Mouse (Mus musculus): Measurements from ENCODE around the gene Uckl1. TPM values are rescaled to one million over a fixed set of nuclear protein-coding genes. Genes with fewer than 3 reads are reported as not detected.

Gene Uckl1
- polyA plus RNA-seq, 1 experiment from 2014 or later: 33.5 TPM

DNA sequence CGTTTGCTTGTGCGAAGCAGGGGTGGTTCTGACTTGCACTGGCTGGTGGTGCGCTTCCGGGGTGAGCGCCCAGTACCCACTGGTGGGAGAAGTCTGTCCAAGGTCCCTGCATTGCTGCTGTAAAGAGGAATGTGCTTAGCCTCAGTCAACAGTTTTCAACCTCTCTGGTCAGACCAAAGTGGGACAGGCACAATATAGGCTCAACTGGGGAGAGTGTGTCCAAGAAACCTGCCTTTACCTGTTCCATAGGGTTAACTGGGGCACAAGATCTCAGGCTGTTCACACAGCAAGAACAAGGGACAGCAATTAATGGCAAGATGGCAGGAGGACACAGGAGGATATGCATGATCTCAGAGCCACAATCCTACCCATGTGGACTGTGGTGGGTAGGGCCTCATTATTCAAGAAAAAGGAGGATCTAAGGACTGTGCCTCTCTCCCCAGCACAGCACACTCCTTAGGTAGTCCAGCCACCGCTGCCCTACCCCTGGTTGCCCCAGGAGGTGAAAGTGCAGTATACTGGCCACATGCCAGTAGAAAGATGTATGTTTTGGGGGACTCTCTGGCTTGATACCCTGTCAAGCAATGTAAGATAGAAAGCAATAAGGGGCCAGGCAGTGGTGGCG, 9.7 kb downstream of the Uckl1 start:
- Histone ChIP-seq H3K4me2 (ENCODE audit: low read depth, low read length) (no peak overlapping the region), H3K9me3 (replicated peaks; ENCODE audit: control insufficient read depth, low read length) (no peaks in the 10 kb centered on the region), H3K4me1 (ENCODE audit: control insufficient read depth, insufficient read depth, low read length) (no peaks in the 10 kb centered on the region), H3K27ac (replicated peaks; ENCODE audit: low read depth, low read length) (no peak overlapping the region), H3K36me3 (replicated peaks; ENCODE audit: control insufficient read depth, insufficient read depth, low read depth, low read length) (no peaks in the 10 kb centered on the region; the same call in 1 of the 2 replicates), H3K27me3 (ENCODE audit: control insufficient read depth, insufficient read depth, low read length) (no peaks in the 10 kb centered on the region), H3K9ac (replicated peaks; ENCODE audit: low read length) (no peak overlapping the region), H3K4me3 (ENCODE audit: low read depth, low read length) (no peak overlapping the region)
- ATAC-seq (replicated peaks; ENCODE audit: insufficient number of reproducible peaks, low FRiP score, low TSS enrichment, low read depth): no peak
- no peak for DNase-seq (ENCODE audit: low spot score)
- WGBS: 93% methylated on average over 7 of the region's 7 CpGs

DNA sequence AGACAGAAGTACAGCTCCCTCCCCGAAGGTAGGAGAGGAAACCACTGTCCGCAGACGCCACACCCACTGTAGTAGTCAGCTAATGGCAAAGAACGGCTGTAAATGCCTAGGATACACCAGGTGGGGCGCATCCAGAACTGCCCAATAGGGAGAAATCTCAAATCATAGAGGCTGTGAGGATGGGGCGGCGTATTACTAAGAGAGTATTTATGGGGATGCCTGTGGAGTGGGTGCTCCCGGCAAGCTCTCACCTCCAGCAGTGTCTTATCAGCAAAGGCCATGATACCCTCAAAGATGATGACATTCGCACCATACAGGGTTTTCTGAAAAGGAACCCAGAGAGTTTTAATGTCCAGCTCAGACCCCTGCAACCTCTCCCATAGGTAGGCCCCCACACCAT, 10.7 kb downstream of the Uckl1 start:
- no peak overlapping the region for H3K4me2 ChIP-seq (ENCODE audit: low read depth, low read length)
- no peak overlapping the region for H3K9ac ChIP-seq (replicated peaks; ENCODE audit: low read length)
- H3K4me1 ChIP-seq (ENCODE audit: control insufficient read depth, insufficient read depth, low read length): no peaks in the 10 kb centered on the region
- DNase-seq (ENCODE audit: low spot score) (no peak), ATAC-seq (replicated peaks; ENCODE audit: insufficient number of reproducible peaks, low FRiP score, low TSS enrichment, low read depth) (no peak)
- 87% methylated on average over 9 of the region's 9 CpGs for WGBS
- no peaks in the 10 kb centered on the region; the same call in 1 of the 2 replicates for H3K36me3 ChIP-seq (replicated peaks; ENCODE audit: control insufficient read depth, insufficient read depth, low read depth, low read length)
- no peaks in the 10 kb centered on the region for H3K27me3 ChIP-seq (ENCODE audit: control insufficient read depth, insufficient read depth, low read length)
- H3K27ac ChIP-seq (replicated peaks; ENCODE audit: low read depth, low read length): no peak overlapping the region
- H3K4me3 ChIP-seq (ENCODE audit: low read depth, low read length): no peak overlapping the region
- no peaks in the 10 kb centered on the region for H3K9me3 ChIP-seq (replicated peaks; ENCODE audit: control insufficient read depth, low read length)

DNA sequence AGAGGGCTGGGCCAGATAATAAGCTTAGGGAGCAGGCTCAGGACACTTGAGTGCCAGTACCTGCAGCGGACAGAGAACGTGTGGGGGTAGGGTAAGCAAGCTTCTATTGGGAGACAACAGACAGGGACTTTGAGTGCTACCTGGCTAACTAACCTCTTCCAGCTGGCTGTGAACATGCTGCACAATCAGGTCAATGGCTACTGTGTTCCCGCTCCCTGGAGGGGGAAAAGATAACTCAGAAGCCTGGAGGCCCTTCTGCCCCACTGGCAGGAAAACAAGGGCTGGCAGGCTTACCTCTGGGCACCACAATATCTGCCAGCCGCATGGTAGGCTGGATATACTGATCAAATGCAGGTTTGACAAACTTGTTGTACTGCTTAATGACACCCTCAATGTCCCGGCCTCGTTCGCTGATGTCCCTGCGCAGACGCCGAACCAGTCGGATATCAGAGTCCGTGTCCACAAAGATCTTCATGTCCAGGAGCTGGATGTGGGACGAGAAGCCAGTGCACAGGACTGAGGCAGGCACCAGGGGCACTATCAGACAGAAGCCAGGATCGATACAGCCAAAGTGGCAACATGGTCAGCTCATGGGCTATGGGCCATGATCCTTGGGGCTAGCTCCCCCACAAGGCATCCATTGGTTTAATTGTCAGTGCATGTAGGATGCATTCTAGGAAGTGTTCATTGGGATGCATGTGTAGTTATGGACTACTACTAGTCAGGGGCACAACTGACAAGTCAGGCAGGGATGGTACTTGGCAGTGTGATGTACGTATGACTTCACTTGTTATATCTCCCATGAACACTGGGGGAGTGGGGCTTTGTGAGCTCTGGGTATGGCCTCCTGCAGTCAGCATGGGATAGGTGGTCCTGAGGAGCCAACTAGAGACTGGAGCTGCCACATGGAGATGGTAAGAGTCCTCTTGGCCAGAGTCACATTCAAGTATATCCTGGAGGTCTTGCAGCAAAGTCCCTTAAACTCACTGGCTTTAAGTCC, 11.5 kb downstream of the Uckl1 start:
- DNase-seq (ENCODE audit: low spot score): no peak
- 92% methylated on average over 15 of the region's 15 CpGs for WGBS

DNA sequence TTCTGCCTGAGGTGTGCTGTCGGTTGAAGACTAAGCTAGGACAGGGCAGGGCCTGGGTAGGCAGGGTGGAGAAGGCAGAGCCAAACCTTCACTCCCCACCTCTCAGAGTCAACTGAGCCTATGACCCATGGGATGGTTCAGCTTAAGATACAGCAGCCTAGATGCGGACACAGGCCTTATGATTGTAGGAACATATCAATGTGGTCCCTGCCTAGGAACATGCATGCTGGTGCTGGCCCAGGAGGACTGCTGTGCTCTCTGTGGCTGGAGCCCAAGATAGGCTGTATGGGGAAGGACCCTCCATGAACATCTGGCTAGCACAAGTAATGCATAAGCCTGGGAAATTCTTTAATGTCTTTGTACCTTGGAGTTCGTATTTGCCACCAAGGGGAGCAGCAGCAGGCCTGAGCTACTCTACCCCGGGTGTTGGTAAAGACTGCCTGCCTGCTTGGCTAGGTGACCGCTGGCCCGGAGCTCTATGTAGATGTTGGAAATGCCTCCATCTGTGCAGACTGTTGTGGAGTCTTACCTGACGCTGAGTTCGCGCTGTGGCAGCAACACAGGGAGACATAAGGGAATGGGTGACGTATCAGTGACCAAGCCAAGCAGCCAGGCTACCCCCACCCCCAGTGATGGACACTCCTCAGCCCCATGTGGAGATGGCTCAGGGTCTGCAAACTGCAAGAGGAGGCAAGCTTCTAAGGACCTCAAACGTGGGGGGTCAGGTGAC, 12.6 kb downstream of the Uckl1 start:
- H3K36me3 ChIP-seq (replicated peaks; ENCODE audit: control insufficient read depth, insufficient read depth, low read depth, low read length): no peaks in the 10 kb centered on the region; the same call in 1 of the 2 replicates
- H3K4me2 ChIP-seq (ENCODE audit: low read depth, low read length): no peak overlapping the region
- H3K4me1 ChIP-seq (ENCODE audit: control insufficient read depth, insufficient read depth, low read length): no peaks in the 10 kb centered on the region
- H3K4me3 ChIP-seq (ENCODE audit: low read depth, low read length): no peak overlapping the region
- no peaks in the 10 kb centered on the region for H3K9me3 ChIP-seq (replicated peaks; ENCODE audit: control insufficient read depth, low read length)
- ATAC-seq (replicated peaks; ENCODE audit: insufficient number of reproducible peaks, low FRiP score, low TSS enrichment, low read depth): no peak
- no peak for DNase-seq (ENCODE audit: low spot score)
- no peaks in the 10 kb centered on the region for H3K27me3 ChIP-seq (ENCODE audit: control insufficient read depth, insufficient read depth, low read length)
- no peak overlapping the region for H3K9ac ChIP-seq (replicated peaks; ENCODE audit: low read length)
- WGBS: 89% methylated on average over 11 of the region's 11 CpGs
- H3K27ac ChIP-seq (replicated peaks; ENCODE audit: low read depth, low read length): no peak overlapping the region

More for the DNA sequence above, 11.5 kb downstream of the Uckl1 start:
- no peak overlapping the region for H3K27ac ChIP-seq (replicated peaks; ENCODE audit: low read depth, low read length)
- H3K4me2 ChIP-seq (ENCODE audit: low read depth, low read length): no peak overlapping the region
- H3K27me3 ChIP-seq (ENCODE audit: control insufficient read depth, insufficient read depth, low read length): no peaks in the 10 kb centered on the region
- no peaks in the 10 kb centered on the region; the same call in 1 of the 2 replicates for H3K36me3 ChIP-seq (replicated peaks; ENCODE audit: control insufficient read depth, insufficient read depth, low read depth, low read length)
- no peak for ATAC-seq (replicated peaks; ENCODE audit: insufficient number of reproducible peaks, low FRiP score, low TSS enrichment, low read depth)
- H3K9ac ChIP-seq (replicated peaks; ENCODE audit: low read length): no peak overlapping the region
- H3K4me3 ChIP-seq (ENCODE audit: low read depth, low read length): no peak overlapping the region
- no peaks in the 10 kb centered on the region for H3K9me3 ChIP-seq (replicated peaks; ENCODE audit: control insufficient read depth, low read length)
- H3K4me1 ChIP-seq (ENCODE audit: control insufficient read depth, insufficient read depth, low read length): no peaks in the 10 kb centered on the region

DNA sequence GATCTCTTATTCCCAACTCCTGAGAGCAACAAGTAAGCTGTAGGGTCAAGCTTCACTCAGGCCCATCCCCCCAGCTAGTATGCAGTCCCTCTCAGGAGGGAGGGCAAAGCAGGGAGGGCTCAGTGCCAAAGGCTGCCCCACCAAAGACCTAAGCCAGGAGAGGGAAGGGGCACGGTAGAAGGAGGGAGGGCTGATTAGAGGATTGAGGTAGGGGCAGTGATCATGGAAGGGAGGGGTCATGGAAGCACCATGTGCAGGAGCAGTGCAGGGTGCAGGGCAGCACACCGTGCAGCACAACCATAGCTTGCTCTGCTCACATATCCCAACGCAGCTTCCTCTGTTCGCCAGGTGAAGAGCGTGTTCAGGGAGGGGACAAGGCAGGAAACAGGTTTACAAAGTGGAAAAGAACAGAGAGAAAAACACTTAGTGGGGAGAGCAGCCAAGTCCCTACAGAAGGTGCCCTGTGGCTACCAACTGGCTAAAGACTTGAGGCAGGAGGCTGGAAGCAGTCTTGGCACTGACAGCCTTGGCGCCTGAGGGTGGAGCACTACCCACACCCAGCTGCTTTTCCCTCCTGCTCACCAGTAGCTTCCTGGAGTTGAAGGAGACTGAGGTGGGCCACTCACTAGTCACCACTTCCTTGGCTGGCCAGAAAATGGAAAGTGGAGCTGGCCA, 13.6 kb downstream of the Uckl1 start:
- H3K27me3 ChIP-seq (ENCODE audit: control insufficient read depth, insufficient read depth, low read length): no peaks in the 10 kb centered on the region
- H3K9ac ChIP-seq (replicated peaks; ENCODE audit: low read length): no peak overlapping the region
- H3K27ac ChIP-seq (replicated peaks; ENCODE audit: low read depth, low read length): no peak overlapping the region
- H3K36me3 ChIP-seq (replicated peaks; ENCODE audit: control insufficient read depth, insufficient read depth, low read depth, low read length): no peaks in the 10 kb centered on the region; the same call in 1 of the 2 replicates
- 67% methylated on average over 6 of the region's 6 CpGs for WGBS
- DNase-seq (ENCODE audit: low spot score) (no peak), ATAC-seq (replicated peaks; ENCODE audit: insufficient number of reproducible peaks, low FRiP score, low TSS enrichment, low read depth) (no peak)
- H3K9me3 ChIP-seq (replicated peaks; ENCODE audit: control insufficient read depth, low read length): no peaks in the 10 kb centered on the region
- no peaks in the 10 kb centered on the region for H3K4me1 ChIP-seq (ENCODE audit: control insufficient read depth, insufficient read depth, low read length)
- H3K4me2 ChIP-seq (ENCODE audit: low read depth, low read length): no peak overlapping the region
- H3K4me3 ChIP-seq (ENCODE audit: low read depth, low read length): no peak overlapping the region

DNA sequence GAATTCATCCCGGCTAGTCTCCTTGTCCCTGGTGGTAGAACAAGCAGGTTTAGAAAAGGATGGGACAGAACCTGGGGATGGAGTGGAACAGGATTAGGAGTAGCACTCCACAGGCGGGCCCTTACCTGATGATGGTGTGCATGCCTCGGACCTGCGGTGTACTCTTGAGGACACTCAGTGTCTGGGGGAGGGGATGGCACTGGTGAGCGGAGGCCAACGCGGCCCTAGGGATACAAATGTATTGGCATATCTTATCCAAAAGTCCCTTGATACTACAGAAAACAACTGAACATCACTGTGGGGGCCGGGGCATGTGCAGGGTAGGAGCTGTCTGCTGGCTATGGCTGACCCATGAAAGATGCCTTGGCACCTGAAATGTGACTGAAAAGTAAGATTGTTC, 14.3 kb downstream of the Uckl1 start:
- Histone ChIP-seq H3K4me1 (ENCODE audit: control insufficient read depth, insufficient read depth, low read length) (no peaks in the 10 kb centered on the region), H3K27me3 (ENCODE audit: control insufficient read depth, insufficient read depth, low read length) (no peaks in the 10 kb centered on the region), H3K4me3 (ENCODE audit: low read depth, low read length) (no peak overlapping the region), H3K9ac (replicated peaks; ENCODE audit: low read length) (no peak overlapping the region), H3K27ac (replicated peaks; ENCODE audit: low read depth, low read length) (no peak overlapping the region), H3K36me3 (replicated peaks; ENCODE audit: control insufficient read depth, insufficient read depth, low read depth, low read length) (no peaks in the 10 kb centered on the region; the same call in 1 of the 2 replicates), H3K4me2 (ENCODE audit: low read depth, low read length) (no peak overlapping the region), H3K9me3 (replicated peaks; ENCODE audit: control insufficient read depth, low read length) (no peaks in the 10 kb centered on the region)
- 90% methylated on average over 8 of the region's 8 CpGs for WGBS
- DNase-seq (ENCODE audit: low spot score) (no peak), ATAC-seq (replicated peaks; ENCODE audit: insufficient number of reproducible peaks, low FRiP score, low TSS enrichment, low read depth) (no peak)

DNA sequence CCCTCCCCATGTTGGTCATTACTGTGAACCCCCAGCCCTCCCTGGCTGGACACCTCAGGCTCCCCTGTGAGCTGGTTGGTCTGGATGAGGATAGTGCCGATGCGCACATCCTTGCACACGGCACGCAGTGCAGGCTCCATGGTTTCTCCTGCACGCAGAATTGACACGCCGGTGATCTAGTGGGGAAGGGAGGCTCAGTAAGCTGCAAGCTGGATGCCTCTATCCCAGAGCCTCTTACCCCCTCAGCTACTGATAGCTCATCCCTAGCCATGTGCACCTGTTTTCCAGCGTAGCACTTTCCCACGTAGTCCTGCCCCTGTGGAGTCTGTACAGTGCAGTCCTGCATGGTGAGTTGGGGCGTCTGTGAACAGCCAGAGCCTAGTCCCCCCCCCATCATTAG, 14.8 kb downstream of the Uckl1 start:
- Histone ChIP-seq H3K4me1 (ENCODE audit: control insufficient read depth, insufficient read depth, low read length) (no peaks in the 10 kb centered on the region), H3K27ac (replicated peaks; ENCODE audit: low read depth, low read length) (no peak overlapping the region), H3K9me3 (replicated peaks; ENCODE audit: control insufficient read depth, low read length) (no peaks in the 10 kb centered on the region), H3K36me3 (replicated peaks; ENCODE audit: control insufficient read depth, insufficient read depth, low read depth, low read length) (no peaks in the 10 kb centered on the region; the same call in 1 of the 2 replicates), H3K4me2 (ENCODE audit: low read depth, low read length) (no peak overlapping the region), H3K9ac (replicated peaks; ENCODE audit: low read length) (no peak overlapping the region), H3K4me3 (ENCODE audit: low read depth, low read length) (no peak overlapping the region), H3K27me3 (ENCODE audit: control insufficient read depth, insufficient read depth, low read length) (no peaks in the 10 kb centered on the region)
- WGBS: 88% methylated on average over 8 of the region's 10 CpGs
- DNase-seq (ENCODE audit: low spot score) (no peak), ATAC-seq (replicated peaks; ENCODE audit: insufficient number of reproducible peaks, low FRiP score, low TSS enrichment, low read depth) (no peak)

Measured in embryonic facial prominence, embryonic 11.5 days (tissue).